Mouse (Mus musculus) intestine, postnatal 0 days (tissue): ENCODE measurements around the gene Rogdi. TPM values are rescaled to one million over a fixed set of nuclear protein-coding genes. Genes with fewer than 3 reads are reported as not detected.

Experiments used
- ATAC-seq: fragments of 200-750 bp; cut with Nextera tagmentation; 2 replicates; pipeline ENCODE4 v1.8.0; 2017; ENCODE audit warnings: mild to moderate bottlenecking, moderate TSS enrichment, moderate library complexity
- H3K27ac ChIP-seq: fragments of 300-500 bp; sonication (generic); 2 replicates; pipeline ENCODE4 v1.5.1; 2014; ENCODE audit warnings: mild to moderate bottlenecking, low read depth, low read length, moderate library complexity
- H3K27me3 ChIP-seq: fragments of 300-500 bp; sonication (generic); replicated peaks from 2 replicates; pipeline ENCODE4 v1.6.1; 2014; ENCODE audit warnings: low read length, mixed read lengths; ENCODE audit not compliant: control insufficient read depth, insufficient read depth
- H3K36me3 ChIP-seq: fragments of 300-500 bp; sonication (generic); 2 replicates; pipeline ENCODE4 v1.6.1; 2014; ENCODE audit warnings: mild to moderate bottlenecking, moderate library complexity; ENCODE audit not compliant: control insufficient read depth, insufficient read depth
- H3K4me1 ChIP-seq: fragments of 300-500 bp; sonication (generic); replicated peaks from 2 replicates; pipeline ENCODE4 v1.6.1; 2014; ENCODE audit warnings: antibody characterized with exemption, low read length, mixed read lengths; ENCODE audit not compliant: control insufficient read depth, insufficient read depth
- H3K4me2 ChIP-seq: fragments of 300-500 bp; sonication (generic); replicated peaks from 2 replicates; pipeline ENCODE4 v1.6.1; 2014; ENCODE audit warnings: low read depth, mild to moderate bottlenecking, moderate library complexity
- H3K4me3 ChIP-seq: fragments of 300-500 bp; sonication (generic); 2 replicates; pipeline ENCODE4 v1.5.1; 2014; ENCODE audit warnings: low read depth, low read length
- H3K9ac ChIP-seq: fragments of 300-500 bp; sonication (generic); 2 replicates; pipeline ENCODE4 v1.6.1; 2014; ENCODE audit warnings: mild to moderate bottlenecking, low read depth, low read length
- H3K9me3 ChIP-seq: fragments of 300-500 bp; sonication (generic); 2 replicates; pipeline ENCODE4 v1.6.1; 2016; ENCODE audit warnings: mixed run types; ENCODE audit not compliant: control insufficient read depth
- CTCF ChIP-seq: sonication (generic); IDR thresholded peaks from 2 replicates; pipeline ENCODE4 v1.5.1; 2016; ENCODE audit warnings: low read depth, mild to moderate bottlenecking, control low read depth, antibody characterized with exemption, moderate library complexity
- WGBS: fragments of 180-500 bp; shearing (Covaris S2); extraction: QIAGEN DNeasy Blood & Tissue Kit; methylation state at CpG from one replicate; pipeline ENCODE4 v1.1.7; 2014; 5-methylcytosine and 5-hydroxymethylcytosine counted together
- polyA plus RNA-seq: library from polyadenylated mRNA; unstranded; fragments of >200 nt; fragmentation: Nextera tagmentation; extraction: Ambion mirVana; gene quantifications from 2 replicates; pipeline ENCODE4 v1.2.1, GENCODE M21; 2015

The Rogdi gene
- polyA plus RNA-seq, 1 experiment from 2014 or later, result 21.8 TPM

- ATAC-seq, result no peak
- 52% methylated on average over 5 of the region's 5 CpGs for WGBS
- Histone ChIP-seq H3K36me3 (no peaks in the 10 kb centered on the region), H3K27ac (no peak overlapping the region), H3K9ac (no peak overlapping the region), H3K4me2 (no peak overlapping the region), H3K4me3 (no peak overlapping the region), H3K9me3 (no peaks in the 10 kb centered on the region), H3K4me1 (no peaks in the 10 kb centered on the region), H3K27me3 (no peaks in the 10 kb centered on the region)
- TF ChIP-seq CTCF, result no peak
Measured at GRCm38 (mm10) chr16:4978275-4979051, 34.9 kb downstream of the Rogdi start.

DNA sequence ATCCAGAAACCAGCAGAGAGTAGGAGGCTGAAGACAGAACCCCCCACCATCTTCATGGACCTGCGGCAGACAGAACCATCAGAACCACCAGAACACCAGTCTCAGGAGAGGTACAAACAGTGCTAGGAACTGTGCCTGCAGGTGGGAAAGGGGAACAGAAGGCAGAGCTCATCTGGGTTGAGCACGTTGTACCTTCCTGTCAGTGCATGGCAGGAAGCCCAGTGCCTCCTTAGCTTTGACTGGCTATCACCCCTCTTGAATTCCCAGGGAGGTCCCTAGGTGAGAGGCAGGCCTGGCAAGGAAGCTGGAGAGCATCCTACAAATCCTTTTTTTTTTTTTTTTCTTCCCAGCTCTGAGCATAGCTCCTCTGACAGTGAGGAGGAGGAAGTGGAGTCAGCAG, 37.2 kb downstream of the Rogdi start:
- 74% methylated on average over 2 of the region's 2 CpGs for WGBS
- no peaks in the 10 kb centered on the region for H3K9me3 ChIP-seq
- H3K4me1 ChIP-seq, result no peaks in the 10 kb centered on the region
- no peak overlapping the region for H3K4me3 ChIP-seq
- H3K4me2 ChIP-seq, result no peak overlapping the region
- H3K9ac ChIP-seq, result no peak overlapping the region
- H3K27ac ChIP-seq, result no peak overlapping the region
- no peaks in the 10 kb centered on the region for H3K27me3 ChIP-seq
- no peak for ATAC-seq
- no peak for TF ChIP-seq CTCF
- no peaks in the 10 kb centered on the region for H3K36me3 ChIP-seq

- no peak overlapping the region for H3K9ac ChIP-seq
- 88% methylated on average over 5 of the region's 5 CpGs for WGBS
- TF ChIP-seq CTCF, result no peak
- H3K36me3 ChIP-seq, result no peaks in the 10 kb centered on the region
- no peaks in the 10 kb centered on the region for H3K4me1 ChIP-seq
- no peak overlapping the region for H3K27ac ChIP-seq
- H3K9me3 ChIP-seq, result no peaks in the 10 kb centered on the region
- H3K4me2 ChIP-seq, result no peak overlapping the region
- no peak overlapping the region for H3K4me3 ChIP-seq
- no peaks in the 10 kb centered on the region for H3K27me3 ChIP-seq
- ATAC-seq, result no peak
Measured at GRCm38 (mm10) chr16:4974521-4974920, 38.8 kb downstream of the Rogdi start.

DNA sequence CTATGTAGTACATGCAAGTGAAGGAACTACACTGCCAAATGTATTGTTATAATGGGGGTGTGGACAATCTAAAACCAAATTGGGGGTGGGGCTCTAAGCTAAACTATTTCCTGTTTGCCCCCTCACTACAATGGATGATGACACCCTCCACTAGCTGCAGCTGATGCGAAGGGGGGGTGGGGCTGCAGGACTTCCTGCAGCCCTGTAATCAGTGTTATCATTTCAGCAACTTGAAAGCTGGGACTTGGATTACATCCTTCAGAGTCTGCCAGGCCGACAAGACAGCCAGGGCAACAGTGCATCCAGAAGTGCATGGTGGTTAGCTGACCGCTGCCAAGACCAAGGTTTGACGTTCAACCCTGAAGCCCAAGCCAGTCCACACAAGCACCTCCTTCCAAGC, 41.7 kb downstream of the Rogdi start:
- ATAC-seq, result no peak
- H3K4me2 ChIP-seq, result no peak overlapping the region
- WGBS, result 63% methylated on average over 4 of the region's 4 CpGs

GRCm38 (mm10) chr16:4969055-4969843, 44.1 kb downstream of the Rogdi start:
- no peaks in the 10 kb centered on the region for H3K36me3 ChIP-seq
- no peaks in the 10 kb centered on the region for H3K9me3 ChIP-seq
- no peak overlapping the region for H3K4me3 ChIP-seq
- H3K4me1 ChIP-seq, result no peaks in the 10 kb centered on the region
- H3K27ac ChIP-seq, result no peak overlapping the region
- no peak for ATAC-seq
- WGBS, result 79% methylated on average over 5 of the region's 5 CpGs
- no peaks in the 10 kb centered on the region for H3K27me3 ChIP-seq
- H3K4me2 ChIP-seq, result no peak overlapping the region
- no peak for TF ChIP-seq CTCF
- H3K9ac ChIP-seq, result no peak overlapping the region

More for the DNA sequence above, 41.7 kb downstream of the Rogdi start:
- H3K4me3 ChIP-seq, result no peak overlapping the region
- no peak overlapping the region for H3K9ac ChIP-seq
- no peak for TF ChIP-seq CTCF
- H3K27ac ChIP-seq, result no peak overlapping the region
- no peaks in the 10 kb centered on the region for H3K36me3 ChIP-seq
- no peaks in the 10 kb centered on the region for H3K9me3 ChIP-seq
- no peaks in the 10 kb centered on the region for H3K4me1 ChIP-seq
- no peaks in the 10 kb centered on the region for H3K27me3 ChIP-seq

DNA sequence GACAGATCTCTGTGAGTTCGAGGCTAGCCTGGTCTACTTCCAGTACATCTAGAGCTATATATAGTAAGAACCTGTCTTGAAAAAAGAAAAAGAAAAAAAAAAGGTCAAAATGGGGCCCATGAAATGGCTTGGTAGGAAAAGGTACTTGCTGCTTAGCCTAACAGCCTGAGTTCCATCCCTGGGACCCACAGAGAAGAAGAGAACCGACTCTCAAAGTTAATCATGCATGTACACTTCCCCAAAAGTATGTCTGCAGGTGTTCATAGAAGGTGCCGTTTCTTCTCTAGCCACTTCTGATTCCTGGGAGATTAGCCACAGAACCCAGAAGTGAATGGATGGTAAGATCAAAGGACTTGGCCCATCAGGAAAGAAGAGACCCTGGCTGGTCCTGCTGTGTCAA, 44.9 kb downstream of the Rogdi start:
- no peak for TF ChIP-seq CTCF
- Histone ChIP-seq H3K9ac (no peak overlapping the region), H3K4me2 (no peak overlapping the region), H3K4me1 (no peaks in the 10 kb centered on the region), H3K27me3 (no peaks in the 10 kb centered on the region), H3K9me3 (no peaks in the 10 kb centered on the region), H3K27ac (no peak overlapping the region), H3K36me3 (no peaks in the 10 kb centered on the region), H3K4me3 (no peak overlapping the region)
- 81% methylated on average over 3 of the region's 3 CpGs for WGBS
- no peak for ATAC-seq
